Mouse (Mus musculus): Measurements from ENCODE around the gene Cacna1c.

- TF ChIP-seq EP300 (IDR thresholded peaks at IDR 0.05; ENCODE audit: low read depth) (no peak), CTCF (IDR thresholded peaks at IDR 0.05; ENCODE audit: low read depth) (no peak)
These were observed 64.0 kb downstream of the Cacna1c start for GRCm38 (mm10) chr6:119132111-119132735.

All from liver, postnatal 0 days (tissue).